Mouse (Mus musculus): Measurements from ENCODE around the gene Nox3.

Nox3 gene

GRCm38 (mm10) chr17:3696161-3696560, at the start of gene Nox3:
TSS of gene Nox3 (minus strand) at chr17:3696261.
- DNase-seq: no peak

- DNase-seq: no peak
These were observed 48.3 kb upstream of the Nox3 start for GRCm38 (mm10) chr17:3744402-3744801.

GRCm38 (mm10) chr17:3736936-3737335, 40.9 kb upstream of the Nox3 start:
- DNase-seq: peak; percentile 1

- DNase-seq: no peak
These were observed 38.2 kb upstream of the Nox3 start for GRCm38 (mm10) chr17:3734286-3734685.

- DNase-seq: no peak
These were observed 9.4 kb upstream of the Nox3 start for GRCm38 (mm10) chr17:3705350-3705930.

GRCm38 (mm10) chr17:3702320-3702719, 6.3 kb upstream of the Nox3 start:
- DNase-seq: no peak

- DNase-seq: peak; percentile 25
These were observed 3.2 kb downstream of the Nox3 start for GRCm38 (mm10) chr17:3692817-3693216.

GRCm38 (mm10) chr17:3690499-3691258, 5.4 kb downstream of the Nox3 start:
- DNase-seq: peak; percentile 58

- peak; percentile 30 for DNase-seq
These were observed 12.4 kb downstream of the Nox3 start for GRCm38 (mm10) chr17:3683662-3684061.

GRCm38 (mm10) chr17:3669226-3669625, 26.8 kb downstream of the Nox3 start:
- DNase-seq: no peak

GRCm38 (mm10) chr17:3667287-3667686, 28.8 kb downstream of the Nox3 start:
- no peak for DNase-seq

GRCm38 (mm10) chr17:3665321-3665720, 30.7 kb downstream of the Nox3 start:
- no peak for DNase-seq

GRCm38 (mm10) chr17:3659497-3659896, 36.6 kb downstream of the Nox3 start:
- DNase-seq: no peak

GRCm38 (mm10) chr17:3650377-3650776, 45.7 kb downstream of the Nox3 start:
- peak; percentile 50 for DNase-seq

GRCm38 (mm10) chr17:3643582-3643981, 52.5 kb downstream of the Nox3 start:
- no peak for DNase-seq

- no peak for DNase-seq
These were observed 54.6 kb downstream of the Nox3 start for GRCm38 (mm10) chr17:3641456-3641855.

GRCm38 (mm10) chr17:3638757-3639156, 57.3 kb downstream of the Nox3 start:
- no peak for DNase-seq

- no peak for DNase-seq
These were observed 63.6 kb downstream of the Nox3 start for GRCm38 (mm10) chr17:3632501-3632900.

GRCm38 (mm10) chr17:3616329-3617216, 79.5 kb downstream of the Nox3 start:
- DNase-seq: no peak

GRCm38 (mm10) chr17:3615553-3615952, 80.5 kb downstream of the Nox3 start:
- no peak for DNase-seq

GRCm38 (mm10) chr17:3611781-3612075, 84.3 kb downstream of the Nox3 start:
- no peak for DNase-seq

- peak; percentile 70 for DNase-seq
These were observed 84.9 kb downstream of the Nox3 start for GRCm38 (mm10) chr17:3610928-3611780.

- peak; percentile 25 for DNase-seq
These were observed 85.7 kb downstream of the Nox3 start for GRCm38 (mm10) chr17:3610307-3610754.

All from retina, postnatal 1 day (tissue).